Mouse (Mus musculus) CD4-positive, CD25-positive, alpha-beta regulatory T cell, adult 9 weeks (primary cell): ENCODE measurements around the gene Sh3tc1. TPM values are rescaled to one million over a fixed set of nuclear protein-coding genes. Genes with fewer than 3 reads are reported as not detected.

Experiments
- polyA plus RNA-seq: library from polyadenylated mRNA; unstranded; fragments of 100-300 nt; shearing (Covaris generic); gene quantifications from one replicate; pipeline ENCODE4 v1.2.1, GENCODE M21; 2017

Gene Sh3tc1
- 6.1 TPM for polyA plus RNA-seq

DNA sequence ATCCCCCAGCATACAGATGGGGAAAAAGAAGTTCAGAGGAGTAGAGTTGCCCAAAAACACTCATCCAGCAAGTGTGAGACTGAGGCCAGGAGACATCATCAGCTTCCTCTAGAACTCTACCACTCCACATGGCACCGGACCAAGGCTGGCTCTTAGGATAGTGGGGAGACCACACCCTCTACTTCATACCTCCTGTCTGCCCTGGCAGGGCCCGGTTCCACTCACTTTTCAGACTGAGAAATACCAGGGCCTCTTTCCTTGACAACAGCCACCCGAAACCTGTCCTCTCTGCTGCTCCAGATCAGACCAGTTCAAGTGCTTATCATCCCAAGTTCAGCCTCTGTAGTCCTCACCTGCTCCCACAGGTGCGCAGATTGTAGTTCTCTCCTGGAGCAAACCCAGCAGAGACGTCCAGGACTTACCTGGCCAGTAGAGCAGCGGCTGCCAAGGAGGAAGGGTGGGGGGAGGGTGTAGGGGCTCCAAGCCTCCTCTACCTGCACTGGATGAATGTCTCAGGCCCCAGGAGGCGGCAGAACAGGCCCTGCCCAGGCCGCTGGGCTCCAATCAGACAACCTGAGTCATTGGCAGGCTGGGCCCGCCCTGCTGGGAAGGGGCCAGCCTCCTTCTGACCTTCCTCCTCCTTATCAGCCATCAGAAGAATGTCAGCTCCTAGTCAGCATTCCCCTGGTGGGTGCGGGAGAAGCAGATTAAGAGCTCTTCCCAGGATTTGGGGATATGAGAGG, at the start of gene Sh3tc1:
Gene Sh3tc1 (minus strand): TSS at position 452 of the 743 bp plus-strand sequence.

DNA sequence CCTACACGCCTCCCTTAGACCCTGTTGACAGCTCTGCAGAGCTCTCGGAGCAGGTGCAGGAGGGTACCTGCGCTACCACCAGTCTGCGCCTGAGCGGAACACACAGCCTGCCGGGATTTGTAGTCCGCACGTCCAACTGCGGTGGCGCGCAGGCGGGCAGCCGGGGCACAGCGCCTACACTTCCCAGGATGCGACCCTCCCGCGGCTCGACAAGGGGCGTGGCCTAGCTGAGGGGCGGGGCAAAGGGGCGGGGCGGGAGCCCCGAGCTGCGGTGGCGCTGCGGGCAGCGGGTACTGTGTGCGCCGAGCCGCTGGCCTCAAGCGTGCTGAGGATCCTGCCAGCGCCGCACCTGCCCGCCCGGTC, 17.8 kb upstream of the Sh3tc1 start, which contains the start of gene Ablim2:
Gene Ablim2 (plus strand): TSS at position 242 of the 363 bp plus-strand sequence.

DNA sequence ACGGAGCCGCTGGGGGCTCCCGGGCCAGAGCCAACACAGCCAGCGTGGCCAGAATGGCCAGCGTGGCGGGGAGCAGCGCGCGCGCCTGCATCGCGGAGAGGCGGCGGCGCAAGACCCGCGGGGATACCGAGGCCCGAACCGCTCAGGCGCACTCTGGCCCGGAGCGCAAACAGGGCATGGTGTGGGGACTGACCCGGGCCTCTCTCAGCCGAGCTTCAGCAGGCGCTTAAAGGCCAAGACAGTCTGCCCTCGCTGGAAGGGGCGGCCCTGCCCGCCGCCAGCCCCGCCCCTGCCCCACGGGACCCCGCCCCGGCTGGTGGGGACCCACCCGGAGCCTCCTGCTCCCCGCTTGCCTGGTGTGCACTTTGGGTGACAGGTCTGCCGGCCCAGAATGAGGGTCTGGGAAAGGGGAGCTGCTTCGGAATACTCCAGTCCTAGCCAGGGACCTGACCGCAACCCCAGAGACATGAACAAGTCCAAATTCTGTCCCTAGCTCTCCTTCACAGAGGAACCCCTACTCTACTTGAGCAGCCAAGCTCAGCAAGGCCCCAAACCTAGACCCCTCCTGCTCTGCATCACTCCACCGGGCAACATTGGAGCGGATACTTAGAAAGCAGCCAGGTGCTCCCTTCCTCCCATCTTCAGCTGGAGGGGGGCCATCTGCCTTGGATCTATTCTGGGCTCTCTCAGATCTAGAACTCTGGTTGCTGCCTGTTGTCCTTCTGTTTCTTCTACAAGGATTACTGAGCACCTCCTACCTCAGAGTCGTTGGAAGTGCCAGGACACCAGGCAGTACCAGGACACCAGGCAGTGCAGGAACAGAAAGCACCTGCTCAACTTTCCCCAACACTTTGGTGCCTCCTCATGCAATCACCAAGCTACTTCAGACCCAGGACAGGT, 60.3 kb downstream of the Sh3tc1 start, which contains the start of gene Htra3:
Gene Htra3 (minus strand): TSS at position 527 of the 900 bp plus-strand sequence.

Other genes starting within 250 kb of the Sh3tc1 start
- not detected for gene Cpz, start 214.3 kb downstream of the Sh3tc1 start, polyA plus RNA-seq
- gene Trmt44, start 164.9 kb downstream of the Sh3tc1 start, polyA plus RNA-seq, result 10.1 TPM
- 53.9 TPM for gene Acox3, start 156.9 kb downstream of the Sh3tc1 start, polyA plus RNA-seq
- gene Htra3, start 60.2 kb downstream of the Sh3tc1 start, polyA plus RNA-seq, result not detected
- gene Ablim2, start 17.9 kb upstream of the Sh3tc1 start, polyA plus RNA-seq, result 2.5 TPM
- gene Afap1, start 153.3 kb upstream of the Sh3tc1 start, polyA plus RNA-seq, result 11.0 TPM